Mouse (Mus musculus) cerebellum, adult 18-20 months (tissue): Measurements from ENCODE around the gene St7.

ENCODE experiments used
- DNase-seq, 2 experiments: peaks; one replicate each; pipeline ENCODE4 v3.0.0; 2021

Gene St7

GRCm38 (mm10) chr6:17720022-17720421 lies 27.3 kb downstream of the St7 start:
- no peak for DNase-seq

- no peak for DNase-seq
These were observed 29.0 kb downstream of the St7 start for GRCm38 (mm10) chr6:17721706-17722105.

DNA sequence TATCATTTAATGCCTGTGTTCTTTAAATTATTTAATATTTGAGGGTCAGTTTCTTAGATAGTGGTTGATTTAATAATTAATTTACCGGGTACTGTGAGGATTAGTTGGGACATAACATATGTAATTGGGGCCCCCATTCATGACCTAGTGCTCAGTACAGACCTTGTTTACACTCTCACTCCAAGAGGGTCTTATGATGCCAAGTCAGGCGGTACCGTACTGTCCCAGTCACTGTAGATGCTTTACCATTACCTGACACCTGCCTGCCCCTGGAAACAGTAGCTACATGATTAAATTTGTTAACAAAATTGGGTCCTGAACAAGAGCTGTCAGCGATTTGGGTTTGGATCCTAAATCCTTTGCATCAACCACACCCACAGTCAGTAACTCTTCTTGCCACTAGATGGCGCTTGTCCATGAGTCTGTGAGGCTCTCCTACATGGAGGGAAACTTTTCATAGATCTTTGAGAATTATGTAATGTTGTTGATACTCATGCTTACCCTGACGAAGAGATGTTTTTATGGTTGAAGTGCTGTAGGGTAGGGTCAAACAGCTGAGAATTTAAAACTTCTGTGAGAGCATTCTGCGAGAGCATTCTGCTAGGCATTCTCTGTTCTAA lies 33.2 kb downstream of the St7 start:
- peak; percentile 74 to 82 for DNase-seq

DNA sequence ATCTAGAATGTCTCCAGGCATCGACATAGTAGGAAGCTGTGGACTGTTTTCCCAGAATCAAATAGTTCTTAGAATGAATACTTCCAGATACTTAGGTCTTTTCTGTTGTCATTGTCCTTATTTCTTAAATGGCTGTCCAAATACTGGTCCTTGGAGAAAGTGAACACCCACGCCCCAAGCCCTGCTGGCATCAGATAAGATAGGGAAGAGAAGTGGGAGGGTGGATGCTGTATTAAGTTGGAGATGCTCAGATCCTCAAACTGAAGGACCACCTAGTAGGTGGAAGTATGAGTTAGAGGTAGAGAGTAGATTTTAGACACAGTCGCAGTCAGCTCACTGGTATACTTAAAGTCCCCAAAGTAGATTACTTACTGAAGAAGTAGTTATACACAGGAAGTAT lies 34.5 kb downstream of the St7 start:
- no peak for DNase-seq

DNA sequence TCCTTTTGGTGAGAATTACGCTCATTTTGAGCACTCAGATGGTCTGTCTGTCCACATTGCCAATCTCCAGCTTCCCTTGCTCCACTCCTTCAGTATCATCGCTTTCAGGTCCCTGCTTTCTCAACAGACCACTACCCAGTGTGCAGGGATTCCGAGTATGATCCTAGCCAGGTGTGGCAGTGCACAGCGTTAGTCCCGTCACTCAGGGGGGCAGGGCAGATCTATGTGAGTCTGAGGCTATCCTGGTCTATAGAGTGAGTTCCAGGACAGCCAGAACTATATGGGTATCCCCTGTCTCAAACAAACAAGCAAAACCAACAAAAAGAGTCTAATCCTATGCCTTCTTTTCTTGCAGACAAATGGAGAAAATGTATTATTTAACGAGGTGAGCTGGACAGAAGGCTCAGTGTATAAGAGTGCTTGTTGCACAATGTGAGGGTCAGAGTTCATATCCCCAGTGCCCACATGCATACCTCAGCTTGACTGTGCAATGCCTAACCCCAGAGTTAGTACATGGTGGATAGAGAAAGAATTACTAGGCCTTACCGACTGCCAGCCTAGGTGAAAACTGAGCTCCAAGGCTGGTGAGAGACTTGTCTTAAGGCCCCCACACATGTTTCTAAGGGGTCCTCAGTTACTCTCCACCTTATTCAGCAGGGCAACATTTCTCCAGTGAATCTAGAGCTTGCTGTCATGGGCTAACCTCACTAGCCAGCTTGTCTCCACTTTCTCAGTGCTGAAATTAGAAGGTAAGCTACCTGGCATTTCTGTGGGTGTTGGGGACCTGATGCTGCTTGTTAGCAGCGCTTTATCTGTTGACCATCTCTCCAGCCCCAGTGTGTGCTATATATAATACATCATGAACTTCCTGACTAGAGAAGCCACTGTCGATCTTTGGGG lies 35.4 kb downstream of the St7 start:
- DNase-seq: no peak

- DNase-seq: no peak
These were observed 37.4 kb downstream of the St7 start for GRCm38 (mm10) chr6:17730122-17730521.

- no peak for DNase-seq
These were observed 39.0 kb downstream of the St7 start for GRCm38 (mm10) chr6:17731694-17732093.

DNA sequence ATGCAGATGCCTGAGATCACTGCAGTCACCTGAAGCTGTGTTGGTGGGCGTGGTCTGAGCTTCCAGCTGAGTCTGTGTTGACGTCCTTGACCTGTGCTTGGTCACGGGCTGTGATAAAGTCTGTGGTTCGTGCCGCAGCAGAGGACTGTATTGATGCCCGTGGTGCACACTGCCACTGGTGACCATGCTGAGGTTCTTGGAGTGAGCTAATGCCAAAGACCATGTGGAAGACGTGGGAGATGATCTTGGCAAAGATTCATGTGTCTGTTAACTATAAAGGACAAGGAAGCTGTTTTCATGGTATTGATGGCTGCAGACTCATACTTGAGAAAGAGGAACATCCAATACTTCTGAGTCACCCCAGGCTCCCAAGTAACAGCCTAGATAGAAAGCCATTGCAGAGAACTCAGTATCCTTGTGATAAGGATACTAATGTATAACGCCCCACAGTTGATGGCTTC lies 41.2 kb downstream of the St7 start:
- DNase-seq: no peak

GRCm38 (mm10) chr6:17737262-17737948 lies 44.7 kb downstream of the St7 start:
- DNase-seq: no peak

DNA sequence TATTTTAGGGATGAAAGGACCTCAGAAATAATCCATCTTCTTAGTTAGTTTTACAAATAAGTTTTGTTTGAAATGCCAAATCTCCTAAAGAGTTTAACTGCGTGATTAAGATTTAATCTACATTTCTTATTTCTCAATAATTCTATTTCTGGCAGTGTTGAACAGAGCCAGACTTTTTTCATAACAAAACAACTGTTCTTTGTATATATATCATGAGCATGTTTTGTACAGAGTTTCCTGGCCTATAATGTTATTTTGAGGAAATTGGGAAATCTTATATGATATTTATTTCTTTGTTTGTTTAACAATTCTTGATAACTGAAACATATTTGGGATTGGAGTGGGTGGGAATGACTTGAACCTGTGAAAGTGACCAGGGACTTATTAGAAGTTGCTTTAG lies 47.4 kb downstream of the St7 start:
- DNase-seq: no peak

GRCm38 (mm10) chr6:17741639-17742038 lies 48.9 kb downstream of the St7 start:
- DNase-seq: no peak

DNA sequence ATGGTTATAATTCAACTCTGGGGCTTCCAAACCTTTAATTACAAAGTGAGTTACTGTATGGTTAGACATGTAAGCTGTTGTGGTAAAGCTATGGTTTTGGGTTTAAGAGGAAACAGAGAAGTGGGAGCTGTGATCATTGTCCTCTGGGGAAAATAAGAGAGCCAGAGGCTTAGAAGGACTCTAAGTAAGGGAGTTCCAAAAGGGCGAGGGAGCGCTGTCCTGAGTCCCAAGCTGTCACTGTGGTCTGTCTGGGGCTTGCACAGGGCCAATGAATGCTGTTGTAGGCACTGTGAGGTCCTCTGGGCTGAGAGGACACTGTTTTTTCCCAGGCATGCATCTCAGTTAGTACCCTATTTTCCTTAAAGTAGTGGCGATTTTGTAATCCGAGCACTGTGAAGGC lies 49.5 kb downstream of the St7 start:
- no peak for DNase-seq

GRCm38 (mm10) chr6:17743325-17743724 lies 50.6 kb downstream of the St7 start:
- no peak for DNase-seq

DNA sequence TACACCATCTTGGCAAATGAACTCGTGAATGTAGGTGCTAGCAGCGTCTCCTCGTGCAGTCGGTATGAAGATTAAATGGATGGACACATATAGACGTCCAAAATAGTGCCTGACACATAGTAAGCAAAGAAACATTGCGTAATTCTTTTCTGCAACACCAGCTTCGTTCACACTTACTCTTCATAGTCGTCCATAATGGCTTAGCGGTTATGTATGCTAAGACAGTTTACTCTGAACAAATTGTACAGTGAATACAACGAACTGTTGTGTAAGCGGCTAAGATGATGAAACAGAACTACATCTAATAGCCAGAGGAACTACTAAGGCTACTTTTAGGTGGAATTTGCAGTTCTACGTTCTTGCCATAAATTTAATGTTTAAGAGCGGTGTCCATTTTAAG lies 55.0 kb downstream of the St7 start:
- no peak for DNase-seq

- peak; percentile 88 to 94 for DNase-seq
These were observed 56.3 kb downstream of the St7 start for GRCm38 (mm10) chr6:17748866-17749582.

DNA sequence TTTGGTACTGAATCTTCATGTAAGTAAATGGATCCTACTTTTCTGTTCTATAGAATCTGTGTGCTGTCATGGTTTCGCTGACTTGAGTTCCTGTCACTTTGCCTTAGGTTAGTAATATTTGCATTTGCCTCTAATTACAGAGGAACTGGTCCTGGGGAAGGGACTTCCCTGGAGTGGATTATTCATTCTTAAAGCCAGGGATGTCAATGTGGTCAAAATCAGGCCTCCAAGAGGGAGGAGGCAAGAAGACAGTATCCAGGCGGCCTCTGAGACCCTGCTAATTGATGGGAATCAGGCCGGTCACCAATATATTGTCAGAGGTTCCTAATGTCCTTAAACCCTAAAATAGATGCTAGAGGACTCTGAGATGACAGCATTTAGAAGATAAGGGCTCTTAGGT lies 56.9 kb downstream of the St7 start:
- peak in 1 of 2 experiments; percentile 57 for DNase-seq

DNA sequence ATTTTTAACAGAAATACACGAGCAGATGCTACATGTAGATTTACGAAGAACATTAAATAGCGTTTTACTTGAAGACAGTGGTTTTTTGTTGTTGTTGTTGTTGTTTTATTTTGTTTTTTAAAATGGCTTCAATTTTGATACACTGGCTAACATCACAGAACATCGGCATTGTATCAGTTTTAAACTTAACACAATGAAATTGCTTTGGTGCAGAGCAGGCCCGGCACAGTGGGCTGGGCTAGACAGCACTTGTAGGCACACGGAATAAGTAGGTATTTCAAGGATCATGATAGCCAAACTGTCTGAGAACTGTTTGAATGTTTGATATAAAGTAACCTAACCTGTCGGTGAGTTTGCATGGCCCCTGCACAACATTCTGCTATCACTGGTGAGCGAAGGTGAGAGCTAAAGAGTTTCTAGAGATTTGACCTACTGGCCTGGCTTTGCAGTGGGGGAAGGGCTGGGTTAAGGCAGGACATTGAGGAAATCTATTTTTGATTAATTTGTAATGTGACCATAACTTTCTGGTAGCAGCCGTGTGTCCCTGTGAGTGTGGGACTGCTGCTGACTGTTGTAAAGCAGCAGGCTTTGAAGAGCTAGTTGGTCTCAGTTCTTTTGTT lies 57.4 kb downstream of the St7 start:
- peak; percentile 21 to 44 for DNase-seq

- no peak for DNase-seq
These were observed 58.2 kb downstream of the St7 start for GRCm38 (mm10) chr6:17750957-17751356.

- no peak for DNase-seq
These were observed 63.2 kb downstream of the St7 start for GRCm38 (mm10) chr6:17755902-17756301.

DNA sequence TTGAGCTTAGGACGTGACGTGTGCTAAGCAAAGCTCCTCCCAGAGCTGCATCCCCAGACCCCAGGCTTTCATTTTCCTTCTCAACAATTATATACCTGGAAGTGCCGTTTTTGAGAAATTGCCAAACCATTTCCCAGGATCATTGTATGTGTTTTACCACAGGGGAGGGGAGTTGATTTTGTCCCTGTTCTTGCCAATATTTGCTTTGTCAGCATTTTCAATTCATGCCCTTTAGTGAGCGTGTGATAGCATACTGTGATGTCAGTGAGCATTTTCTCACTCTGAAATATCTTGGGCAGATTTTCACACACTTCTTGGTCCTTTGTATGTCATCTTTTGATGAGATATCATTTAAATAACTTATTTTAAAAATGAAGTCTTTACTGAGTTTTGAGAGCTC lies 65.8 kb downstream of the St7 start:
- no peak for DNase-seq

DNA sequence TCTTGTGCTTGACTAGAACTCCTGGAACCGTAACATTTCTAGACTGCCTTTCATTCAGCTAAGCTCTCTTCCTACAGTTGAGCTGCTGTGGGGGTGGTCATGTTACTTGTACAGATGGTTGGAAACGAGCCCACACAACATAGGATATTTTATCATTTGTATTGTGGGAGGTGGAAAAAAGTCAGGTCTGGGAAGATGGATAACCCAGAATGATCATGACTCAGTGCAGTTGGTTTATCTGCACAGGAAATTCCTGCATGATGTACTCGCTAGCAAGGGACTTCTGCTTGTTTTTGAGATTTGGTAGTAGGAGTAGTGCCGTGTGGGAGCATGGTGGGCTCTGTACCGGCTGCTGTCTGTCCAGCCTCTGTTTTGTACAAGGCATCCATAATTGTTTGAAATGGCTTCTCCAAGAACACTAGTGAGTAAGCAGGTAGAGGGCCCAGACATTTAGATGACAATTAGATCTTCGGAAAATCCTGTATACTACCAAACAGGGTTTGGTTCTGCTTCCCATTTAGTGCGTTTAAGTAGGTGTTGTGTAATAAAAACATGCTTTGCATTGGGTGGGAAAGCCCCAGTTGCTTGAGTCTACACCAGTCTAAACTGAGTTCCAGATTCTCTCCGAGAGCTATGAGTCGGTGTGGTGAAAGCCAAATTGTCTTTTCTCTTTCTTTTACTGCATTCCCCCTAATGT lies 71.4 kb downstream of the St7 start:
- DNase-seq: no peak

DNA sequence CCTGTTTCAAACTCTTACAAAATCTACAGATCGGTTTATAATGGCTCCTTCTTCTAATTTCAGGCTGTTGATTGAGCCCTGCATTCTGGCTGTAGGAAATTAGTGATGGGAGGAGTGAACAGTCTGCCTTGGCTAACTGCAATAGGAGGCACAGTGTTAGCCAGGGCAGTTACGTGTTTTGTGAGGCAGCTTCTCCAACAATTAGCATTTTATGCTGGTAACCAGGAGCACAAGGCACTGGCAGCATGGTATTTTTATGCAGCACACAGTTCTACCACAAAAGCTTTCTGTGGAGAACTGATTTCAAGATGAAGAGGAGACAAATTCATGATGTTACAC lies 71.9 kb downstream of the St7 start:
- no peak for DNase-seq
